Mouse (Mus musculus): ENCODE results near the gene Pip5k1a. TPM values are rescaled to one million over a fixed set of nuclear protein-coding genes. Genes with fewer than 3 reads are reported as not detected.
"Not testable (repeated sequence)": the region's sequence is repeated elsewhere in the genome, so short reads cannot be mapped to it uniquely, and the experiment has no call there.

Gene Pip5k1a
- polyA plus RNA-seq, 1 experiment from 2014 or later: 17.5 TPM

DNA sequence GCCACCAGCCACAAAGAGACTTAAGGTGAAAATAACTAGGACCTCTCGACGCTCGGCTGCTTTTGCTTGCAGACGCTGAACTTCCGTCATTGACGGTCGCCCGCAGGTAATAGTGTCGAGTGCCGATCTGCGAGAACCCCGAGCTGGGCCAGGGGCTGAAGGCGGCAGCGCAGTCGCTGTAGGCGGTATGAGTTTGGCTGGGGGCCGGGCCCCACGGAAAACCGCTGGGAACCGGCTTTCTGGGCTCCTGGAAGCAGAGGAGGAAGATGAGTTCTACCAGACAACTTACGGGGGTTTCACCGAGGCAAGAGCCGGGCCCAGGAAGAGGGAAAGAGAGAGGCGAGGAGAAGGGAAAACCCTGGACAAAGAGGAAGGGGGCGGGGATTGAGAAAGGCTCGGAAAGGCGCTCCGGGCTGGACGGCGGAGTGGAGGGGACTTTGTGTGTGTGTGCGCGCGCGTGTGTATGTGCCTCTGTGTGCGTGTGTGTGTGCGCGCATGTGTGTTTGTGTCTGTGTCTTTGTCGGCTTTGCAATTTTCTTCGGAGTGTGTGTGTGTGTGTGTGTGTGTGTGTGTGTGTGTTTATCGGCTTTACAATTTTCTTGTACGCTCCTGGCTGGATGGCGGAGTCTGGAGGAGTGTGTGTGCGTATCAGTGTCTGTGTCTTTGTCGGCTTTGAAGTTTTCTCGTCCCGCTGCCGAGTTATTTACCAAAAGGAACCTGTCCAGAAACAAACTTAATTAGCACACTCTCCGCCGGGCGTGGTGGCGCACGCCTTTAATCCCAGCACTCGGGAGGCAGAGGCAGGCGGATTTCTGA is 4.4 kb upstream of the Pip5k1a start, which contains the start of gene Vps72:
Vps72 (plus strand) TSS at position 112 of the 816 bp plus-strand sequence.
- peak; percentile 70 for ATAC-seq (ENCODE audit: insufficient read depth, low FRiP score, low read depth)
- H3K4me3 ChIP-seq (replicated peaks): peak within 1 kb of the TSS; percentile 79
- under 1% methylated on average over 54 of the region's 54 CpGs for WGBS
- peak within 1 kb of the TSS; percentile 68 for H3K9ac ChIP-seq
- H3K27ac ChIP-seq: peak within 1 kb of the TSS; percentile 98
- no peaks in the 10 kb centered on the region for H3K9me3 ChIP-seq
- H3K4me2 ChIP-seq: peak within 1 kb of the TSS; percentile 60
- H3K4me1 ChIP-seq: peaks cover 7% of the 10 kb centered on the region; the same call in 1 of the 2 replicates
- 0 out of 2 replicates have a peak, but pooled peaks cover 9% of the 10 kb centered on the region for H3K36me3 ChIP-seq
- no peaks in the 10 kb centered on the region for H3K27me3 ChIP-seq (replicated peaks)

DNA sequence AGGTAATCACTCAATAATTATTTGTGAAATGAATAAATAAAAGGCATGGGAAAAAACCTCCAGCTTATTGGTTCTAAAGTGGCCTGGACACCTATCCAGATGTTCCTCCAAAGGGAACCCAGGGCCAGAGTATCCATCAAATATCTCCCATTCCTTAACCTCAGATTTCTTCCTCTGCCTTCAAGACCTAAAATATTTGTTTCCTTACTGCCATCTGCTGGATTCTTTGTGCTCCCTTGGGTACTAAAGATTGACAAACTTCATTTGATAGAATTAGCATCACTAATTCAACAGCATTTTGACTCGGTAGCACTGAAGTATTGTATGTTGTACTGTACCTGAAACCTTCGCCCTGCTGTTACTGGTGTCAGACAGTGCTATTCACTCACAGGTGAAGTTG is 1.2 kb upstream of the Pip5k1a start:
- Histone ChIP-seq H3K36me3 (no peaks in the 10 kb centered on the region), H3K27ac (no peak overlapping the region), H3K9ac (no peak overlapping the region), H3K9me3 (no peaks in the 10 kb centered on the region), H3K27me3 (replicated peaks) (no peaks in the 10 kb centered on the region), H3K4me3 (replicated peaks) (no peak overlapping the region), H3K4me2 (no peak overlapping the region), H3K4me1 (peaks cover 11% of the 10 kb centered on the region)
- ATAC-seq (ENCODE audit: insufficient read depth, low FRiP score, low read depth): no peak
- WGBS: 65% methylated on average over 2 of the region's 2 CpGs

DNA sequence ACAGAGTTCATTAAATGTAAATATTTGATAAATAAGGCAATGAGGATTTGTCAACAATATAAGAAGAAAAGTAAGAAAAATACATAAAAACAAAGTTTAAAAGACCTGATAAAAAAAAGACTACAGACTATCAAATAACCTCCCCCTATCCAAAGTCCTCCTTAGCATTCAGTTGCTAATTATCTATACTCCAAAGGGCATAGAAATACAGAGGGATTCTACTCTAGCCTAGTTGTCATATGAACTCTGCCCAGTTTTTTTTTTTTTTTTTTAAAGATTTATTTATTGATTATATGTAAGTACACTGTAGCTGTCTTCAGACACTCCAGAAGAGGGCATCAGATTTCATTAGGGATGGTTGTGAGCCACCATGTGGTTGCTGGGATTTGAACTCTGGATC is 578 bp upstream of the Pip5k1a start:
- not testable (repeated sequence) for H3K36me3 ChIP-seq; ATAC-seq (ENCODE audit: insufficient read depth, low FRiP score, low read depth)

DNA sequence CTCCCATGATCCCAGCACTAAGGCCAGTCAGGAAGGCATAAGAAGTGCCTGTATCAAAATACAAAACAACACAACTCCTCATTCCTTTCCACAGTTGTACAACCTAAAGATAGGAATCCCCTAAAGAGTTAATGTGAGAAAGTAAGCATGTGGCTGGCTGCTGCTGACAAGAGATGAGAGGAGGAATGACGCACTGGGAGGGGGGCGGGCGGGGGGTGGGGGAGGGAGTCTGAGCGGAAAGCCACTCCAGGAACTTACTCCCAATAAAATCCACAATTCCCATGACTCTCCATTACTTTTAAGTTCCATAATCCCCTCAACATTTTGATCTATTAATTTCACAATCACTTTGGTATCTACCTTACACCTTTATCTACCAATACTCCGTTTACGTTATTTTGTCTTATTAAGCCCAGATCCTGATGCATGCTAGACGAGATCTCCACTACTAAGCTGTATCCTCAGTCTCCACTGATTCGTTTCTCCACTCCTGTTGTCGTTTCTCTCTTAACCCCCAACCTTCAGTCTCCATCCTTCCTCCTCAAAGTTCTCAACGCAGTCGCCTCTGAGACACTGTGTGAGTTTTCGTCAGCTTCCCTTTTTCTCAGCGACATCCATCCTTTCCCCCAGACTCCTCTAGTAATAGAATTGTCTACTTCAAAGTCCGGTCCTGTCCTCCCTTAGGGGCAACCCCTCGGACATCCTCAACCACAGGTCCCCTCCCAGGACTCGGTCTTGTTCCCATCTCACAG is 968 bp downstream of the Pip5k1a start:
- ATAC-seq (ENCODE audit: insufficient read depth, low FRiP score, low read depth): no peak
- H3K36me3 ChIP-seq: no peaks in the 10 kb centered on the region
- peak overlapping the region; percentile 92 for H3K9ac ChIP-seq
- H3K4me3 ChIP-seq (replicated peaks): peak overlapping the region; percentile 89
- no peaks in the 10 kb centered on the region for H3K9me3 ChIP-seq
- H3K27ac ChIP-seq: peak overlapping the region; percentile 84
- peak overlapping the region; percentile 56 for H3K4me2 ChIP-seq
- H3K27me3 ChIP-seq (replicated peaks): no peaks in the 10 kb centered on the region
- 1% methylated on average over 16 of the region's 16 CpGs for WGBS
- peaks cover 4% of the 10 kb centered on the region for H3K4me1 ChIP-seq

More for the DNA sequence above, 578 bp upstream of the Pip5k1a start:
- not testable (repeated sequence) for H3K4me1 ChIP-seq; H3K9ac ChIP-seq; H3K27me3 ChIP-seq (replicated peaks); H3K9me3 ChIP-seq; H3K27ac ChIP-seq
- peak overlapping the region; percentile 70 for H3K4me2 ChIP-seq
- peak overlapping the region; percentile 89; the same call in 1 of the 2 replicates for H3K4me3 ChIP-seq (replicated peaks)

DNA sequence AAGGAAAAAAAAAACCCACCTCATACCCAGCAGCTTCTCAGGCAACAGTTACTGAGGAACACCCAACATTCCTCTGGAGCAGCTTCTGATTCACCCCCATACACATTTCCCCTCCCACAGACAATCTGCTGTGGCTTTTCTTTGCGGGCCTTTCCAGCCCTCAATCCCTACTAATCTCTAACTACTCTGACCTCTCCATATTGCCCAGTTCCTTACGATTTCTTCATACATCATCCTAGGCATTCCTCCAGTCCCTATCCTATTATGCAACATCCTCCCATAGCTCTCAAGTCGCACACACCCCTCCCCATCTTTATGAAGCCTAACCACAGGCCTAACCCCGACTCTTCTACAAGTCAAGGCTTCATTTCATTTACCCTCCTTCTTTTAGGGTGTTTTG is 1.6 kb downstream of the Pip5k1a start:
- no peak for ATAC-seq (ENCODE audit: insufficient read depth, low FRiP score, low read depth)
- 39% methylated on average over 4 of the region's 4 CpGs for WGBS
- Histone ChIP-seq H3K9me3 (no peaks in the 10 kb centered on the region), H3K27ac (0 out of 2 replicates have a peak overlapping the region, but pooled peaks have one; percentile 5), H3K4me3 (replicated peaks) (peak overlapping the region; percentile 89), H3K9ac (peak overlapping the region; percentile 92; the same call in 1 of the 2 replicates), H3K36me3 (no peaks in the 10 kb centered on the region), H3K27me3 (replicated peaks) (no peaks in the 10 kb centered on the region), H3K4me1 (peaks cover 4% of the 10 kb centered on the region), H3K4me2 (peak overlapping the region; percentile 56)

DNA sequence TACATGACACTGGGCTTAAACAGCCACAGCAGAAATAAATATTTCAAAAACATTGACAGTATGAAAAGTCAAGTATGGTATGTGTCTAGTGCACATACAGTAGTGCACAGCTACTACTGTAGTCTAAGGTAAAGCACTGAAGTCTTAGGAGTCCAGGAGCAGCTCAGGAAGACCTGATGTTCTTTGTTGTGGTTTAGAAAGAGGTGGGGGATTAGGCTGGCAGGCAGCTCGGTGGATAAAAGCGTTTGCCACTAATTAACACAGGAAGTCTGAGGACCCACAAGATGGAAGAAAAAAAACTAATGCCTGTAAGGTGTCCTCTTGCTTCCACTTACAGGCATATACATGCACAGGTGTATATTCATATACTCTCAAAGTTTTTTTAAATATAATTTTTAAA is 5.9 kb downstream of the Pip5k1a start:
- Histone ChIP-seq H3K4me2 (no peak overlapping the region), H3K9me3 (no peaks in the 10 kb centered on the region), H3K4me3 (replicated peaks) (no peak overlapping the region), H3K27ac (no peak overlapping the region), H3K36me3 (0 out of 2 replicates have a peak, but pooled peaks cover 4% of the 10 kb centered on the region), H3K27me3 (replicated peaks) (no peaks in the 10 kb centered on the region), H3K4me1 (peaks cover 4% of the 10 kb centered on the region), H3K9ac (no peak overlapping the region)
- 33% methylated on average over 2 of the region's 2 CpGs for WGBS
- ATAC-seq (ENCODE audit: insufficient read depth, low FRiP score, low read depth): no peak

DNA sequence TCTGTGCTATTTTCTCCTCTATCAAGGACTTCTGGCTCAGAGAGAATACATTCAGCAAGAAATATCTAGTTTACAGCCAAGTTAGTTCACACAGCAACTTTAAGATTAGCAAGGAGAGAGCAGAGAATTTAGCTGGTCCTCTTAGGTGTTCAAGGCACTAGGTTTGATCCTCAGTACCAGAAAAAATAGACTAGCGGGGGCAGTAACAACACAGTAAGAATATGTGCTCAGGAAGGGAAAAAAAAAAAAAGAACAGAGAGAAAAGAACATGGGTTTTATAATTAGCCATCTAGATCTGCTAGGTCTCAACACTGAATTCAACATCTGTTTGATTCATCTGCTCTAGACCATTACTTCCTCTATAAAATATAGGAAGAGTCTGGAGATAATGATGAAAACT is 18.7 kb downstream of the Pip5k1a start:
- H3K9me3 ChIP-seq: no peaks in the 10 kb centered on the region
- H3K4me1 ChIP-seq: no peaks in the 10 kb centered on the region
- no peaks in the 10 kb centered on the region for H3K27me3 ChIP-seq (replicated peaks)
- no peak for ATAC-seq (ENCODE audit: insufficient read depth, low FRiP score, low read depth)
- 95% methylated on average over 1 of the region's 1 CpGs for WGBS
- no peak overlapping the region for H3K9ac ChIP-seq
- H3K36me3 ChIP-seq: 0 out of 2 replicates have a peak, but pooled peaks cover 2% of the 10 kb centered on the region
- no peak overlapping the region for H3K4me2 ChIP-seq
- no peak overlapping the region for H3K27ac ChIP-seq
- no peak overlapping the region for H3K4me3 ChIP-seq (replicated peaks)

DNA sequence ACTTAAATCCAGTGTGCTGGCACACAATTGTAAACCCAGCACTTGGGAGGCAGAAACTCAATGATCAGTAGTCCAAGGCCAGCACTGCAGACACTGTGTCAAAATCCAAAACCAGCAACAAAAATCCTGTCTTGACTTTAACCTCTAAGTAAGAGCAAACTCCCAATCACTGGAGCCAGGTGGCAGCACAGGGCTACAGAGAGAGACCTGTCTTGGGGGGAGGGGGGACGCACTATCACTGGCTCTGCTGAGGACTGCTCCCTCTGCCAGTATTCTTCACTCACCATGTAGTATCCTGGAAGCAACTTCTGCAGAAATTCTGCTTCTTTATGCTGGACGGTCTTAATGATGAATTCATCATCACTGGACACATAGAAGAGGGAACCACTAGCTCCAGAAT is 35.1 kb downstream of the Pip5k1a start:
- Histone ChIP-seq H3K4me2 (no peak overlapping the region), H3K36me3 (peaks cover 62% of the 10 kb centered on the region), H3K27ac (no peak overlapping the region), H3K9me3 (no peaks in the 10 kb centered on the region), H3K4me3 (replicated peaks) (no peak overlapping the region), H3K27me3 (replicated peaks) (no peaks in the 10 kb centered on the region), H3K4me1 (no peaks in the 10 kb centered on the region), H3K9ac (no peak overlapping the region)
- WGBS: 80% methylated on average over 2 of the region's 2 CpGs
- ATAC-seq (ENCODE audit: insufficient read depth, low FRiP score, low read depth): no peak

DNA sequence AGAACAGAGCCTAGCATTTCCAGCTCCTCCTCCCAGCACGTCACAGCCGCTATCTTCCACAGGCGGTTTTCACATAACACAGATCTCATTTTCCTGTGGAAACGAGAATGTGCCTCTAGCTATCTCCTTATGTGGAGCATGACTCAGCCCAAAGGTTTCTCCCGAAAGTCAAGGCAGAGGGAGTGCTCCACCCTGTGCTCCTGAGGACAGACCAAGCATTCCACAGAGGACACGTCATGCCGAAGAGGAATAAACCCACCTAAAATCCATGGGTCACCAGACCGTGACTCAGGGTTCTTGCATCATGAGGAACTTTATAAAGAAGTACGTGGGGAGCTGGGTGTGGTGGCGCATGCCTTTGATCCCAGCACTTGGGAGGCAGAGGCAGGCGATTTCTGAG is 40.2 kb downstream of the Pip5k1a start:
- Histone ChIP-seq H3K36me3 (peaks cover 81% of the 10 kb centered on the region), H3K9me3 (no peaks in the 10 kb centered on the region), H3K4me3 (replicated peaks) (no peak overlapping the region), H3K27me3 (replicated peaks) (no peaks in the 10 kb centered on the region), H3K4me2 (no peak overlapping the region), H3K27ac (no peak overlapping the region), H3K9ac (no peak overlapping the region), H3K4me1 (no peaks in the 10 kb centered on the region)
- ATAC-seq (ENCODE audit: insufficient read depth, low FRiP score, low read depth): no peak
- 87% methylated on average over 11 of the region's 11 CpGs for WGBS

DNA sequence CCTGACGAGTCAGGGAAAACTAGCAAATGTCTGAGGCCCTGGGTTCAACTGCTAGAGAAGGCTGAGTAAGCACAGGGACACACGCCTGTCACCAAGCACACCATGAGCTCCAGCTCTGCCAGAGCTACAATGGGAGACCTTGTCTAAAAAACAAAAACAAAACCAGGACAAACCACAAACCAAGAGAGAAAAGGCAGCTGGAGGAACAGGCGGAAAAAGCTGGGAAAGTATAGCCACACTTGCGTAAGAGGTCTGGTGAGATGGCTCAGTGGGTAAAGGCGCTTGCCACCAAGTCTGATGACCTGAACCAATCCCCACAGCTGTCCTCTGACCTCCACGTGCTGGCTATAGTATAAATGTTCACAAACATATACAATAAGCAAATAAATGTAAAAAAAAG is 40.6 kb downstream of the Pip5k1a start:
- WGBS: 82% methylated on average over 6 of the region's 6 CpGs
- Histone ChIP-seq H3K4me1 (no peaks in the 10 kb centered on the region), H3K9me3 (no peaks in the 10 kb centered on the region), H3K4me2 (no peak overlapping the region), H3K27me3 (replicated peaks) (no peaks in the 10 kb centered on the region), H3K27ac (no peak overlapping the region), H3K9ac (no peak overlapping the region), H3K4me3 (replicated peaks) (no peak overlapping the region), H3K36me3 (peaks cover 81% of the 10 kb centered on the region)
- no peak for ATAC-seq (ENCODE audit: insufficient read depth, low FRiP score, low read depth)

DNA sequence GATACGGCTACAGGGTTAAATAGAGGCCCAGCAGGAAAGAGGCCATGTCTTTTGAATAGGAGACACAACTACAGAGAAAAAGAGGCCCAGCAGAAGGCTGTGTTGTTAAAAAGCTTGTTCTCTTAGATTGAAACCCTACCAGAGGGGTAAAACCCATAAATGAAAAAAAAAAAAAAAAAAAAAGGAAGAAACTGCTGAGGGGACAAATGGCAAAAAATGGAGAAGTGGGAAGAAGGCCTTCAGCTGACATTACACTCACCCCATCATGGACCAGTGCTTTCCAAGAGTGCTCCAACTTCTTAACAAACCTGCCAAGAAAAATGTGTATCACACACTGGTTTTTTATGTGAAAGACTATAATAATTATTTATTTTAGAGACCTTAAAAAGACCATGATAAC is 41.2 kb downstream of the Pip5k1a start:
- Histone ChIP-seq H3K27ac (no peak overlapping the region), H3K4me2 (no peak overlapping the region), H3K9me3 (no peaks in the 10 kb centered on the region), H3K4me1 (no peaks in the 10 kb centered on the region), H3K36me3 (peaks cover 79% of the 10 kb centered on the region), H3K4me3 (replicated peaks) (no peak overlapping the region), H3K9ac (no peak overlapping the region), H3K27me3 (replicated peaks) (no peaks in the 10 kb centered on the region)
- WGBS: 92% methylated on average over 1 of the region's 1 CpGs
- no peak for ATAC-seq (ENCODE audit: insufficient read depth, low FRiP score, low read depth)

DNA sequence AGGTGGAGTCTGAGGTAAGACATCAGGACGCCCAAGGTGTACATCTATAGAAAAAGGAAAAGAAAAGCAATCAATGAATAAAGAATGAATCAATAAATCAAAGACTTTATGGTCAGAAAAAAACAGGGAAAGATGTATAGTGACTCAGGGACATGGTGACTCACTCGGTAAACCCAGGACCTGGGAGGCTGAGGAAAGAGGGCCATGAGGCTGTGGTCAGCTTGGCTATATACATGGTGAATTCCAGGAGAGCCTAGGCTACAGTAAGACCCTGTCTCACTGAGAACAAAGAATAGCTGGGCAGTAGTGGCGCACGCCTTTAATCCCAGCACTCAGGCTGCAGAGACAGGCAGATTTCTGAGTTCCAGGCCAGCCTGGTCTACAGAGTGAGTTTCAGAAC is 43.0 kb downstream of the Pip5k1a start:
- H3K9me3 ChIP-seq: no peaks in the 10 kb centered on the region

More for the DNA sequence above, 43.0 kb downstream of the Pip5k1a start:
- H3K27me3 ChIP-seq (replicated peaks): no peaks in the 10 kb centered on the region
- no peak overlapping the region for H3K4me2 ChIP-seq
- no peak overlapping the region for H3K9ac ChIP-seq
- no peak overlapping the region for H3K27ac ChIP-seq
- 94% methylated on average over 4 of the region's 4 CpGs for WGBS
- peaks cover 75% of the 10 kb centered on the region for H3K36me3 ChIP-seq
- no peak for ATAC-seq (ENCODE audit: insufficient read depth, low FRiP score, low read depth)
- no peak overlapping the region for H3K4me3 ChIP-seq (replicated peaks)
- no peaks in the 10 kb centered on the region for H3K4me1 ChIP-seq

Measured in stomach, embryonic 15.5 days (tissue).